Mouse (Mus musculus): ENCODE results near the gene Barhl1.

The Barhl1 gene

GRCm38 (mm10) chr2:28860678-28861423 is 55.6 kb downstream of the Barhl1 start:
- DNase-seq (ENCODE audit: low spot score in 2 of 2), result no peak

- no peak for DNase-seq (ENCODE audit: low spot score in 2 of 2)
Measured at GRCm38 (mm10) chr2:28859303-28859702, 57.2 kb downstream of the Barhl1 start.
